Mouse (Mus musculus): ENCODE results near the gene Zfp142. TPM values are rescaled to one million over a fixed set of nuclear protein-coding genes. Genes with fewer than 3 reads are reported as not detected.

Gene Zfp142
- polyA plus RNA-seq (2014; fragmentation: Illumina TruSeq; extraction: RNeasy Lipid Tissue Mini Kit (QIAGEN cat#74804); ENCODE audit: low read depth, low replicate concordance), result 11.2 TPM

DNA sequence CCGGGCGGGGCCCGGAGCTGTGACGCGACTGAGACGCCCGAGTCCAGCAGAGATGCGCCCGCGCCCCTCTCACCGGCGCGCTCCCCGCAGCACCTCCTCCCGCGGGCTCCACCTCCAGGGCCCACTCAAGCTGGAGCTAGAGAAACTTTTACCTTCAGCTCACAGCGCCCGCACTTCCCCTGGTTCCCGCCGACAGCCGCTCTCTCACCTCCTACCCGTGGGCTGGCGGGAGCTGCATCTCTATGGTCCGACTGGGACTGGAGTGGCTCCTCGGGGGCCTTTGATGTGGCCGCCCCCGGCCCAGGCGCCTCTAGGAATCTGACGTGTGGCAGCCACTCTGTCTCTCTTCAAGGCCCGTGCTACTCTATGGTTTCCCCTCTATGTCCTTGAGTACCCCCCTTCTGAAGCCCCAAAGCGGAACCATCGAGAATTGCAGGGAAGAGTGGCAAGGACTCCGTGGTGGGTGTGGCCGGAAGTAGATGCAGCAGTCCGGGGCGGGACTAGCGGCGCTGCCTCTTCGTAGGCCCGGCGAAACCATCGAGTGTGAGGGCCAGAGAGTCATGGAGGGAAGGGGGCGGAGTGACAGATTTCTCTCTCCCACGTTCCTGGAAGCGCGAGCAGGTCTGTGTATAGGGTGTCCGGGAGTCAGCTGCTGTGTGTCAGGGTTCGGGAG lies at the start of gene Zfp142, which contains the start of gene Bcs1l:
Zfp142 (minus strand) TSS at position 474 of the 673 bp plus-strand sequence.
Bcs1l (plus strand) TSS at position 517 of the 673 bp plus-strand sequence.

DNA sequence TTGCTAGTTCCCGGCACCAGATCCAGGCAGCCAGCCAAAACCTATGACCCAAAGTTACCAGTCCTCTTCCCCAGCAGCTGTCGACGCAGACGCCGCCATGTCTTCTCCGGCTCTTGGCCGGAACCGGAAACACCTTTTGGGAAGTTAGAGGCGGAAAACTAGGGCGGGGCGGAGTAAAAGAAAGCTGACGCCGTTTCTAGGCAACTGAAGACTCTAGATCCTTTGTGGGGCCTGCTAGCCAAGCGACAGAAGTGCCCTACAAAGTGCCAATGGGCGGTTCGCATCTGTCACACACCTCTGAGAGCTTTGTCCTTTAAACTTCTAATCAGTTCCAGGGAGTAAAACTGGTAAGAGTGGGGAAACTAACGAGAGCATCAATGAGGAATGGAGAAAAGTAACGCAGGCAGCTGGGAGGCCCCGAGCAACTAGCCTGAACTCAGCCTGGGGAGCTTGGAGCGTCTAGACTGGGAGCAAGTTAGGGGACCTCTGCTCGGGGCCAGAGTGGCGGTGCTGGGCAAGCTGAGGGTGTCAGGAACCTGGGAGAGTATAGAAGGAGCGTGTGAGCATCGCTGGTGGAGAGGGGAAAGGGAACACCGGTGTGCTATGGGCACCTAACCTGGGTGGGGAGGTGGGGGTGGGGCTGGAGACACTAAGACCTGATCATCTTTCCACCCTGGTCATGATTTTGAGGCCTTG lies 13.4 kb upstream of the Zfp142 start, which contains the start of the genes Rnf25 and Stk36:
Rnf25 (minus strand) TSS at position 131 of the 696 bp plus-strand sequence.
Stk36 (plus strand) TSS at position 179 of the 696 bp plus-strand sequence.

GRCm38 (mm10) chr1:74544184-74544583 lies 43.9 kb downstream of the Zfp142 start, which contains the start of gene Usp37:
TSS of gene Usp37 (minus strand) at chr1:74544284.

DNA sequence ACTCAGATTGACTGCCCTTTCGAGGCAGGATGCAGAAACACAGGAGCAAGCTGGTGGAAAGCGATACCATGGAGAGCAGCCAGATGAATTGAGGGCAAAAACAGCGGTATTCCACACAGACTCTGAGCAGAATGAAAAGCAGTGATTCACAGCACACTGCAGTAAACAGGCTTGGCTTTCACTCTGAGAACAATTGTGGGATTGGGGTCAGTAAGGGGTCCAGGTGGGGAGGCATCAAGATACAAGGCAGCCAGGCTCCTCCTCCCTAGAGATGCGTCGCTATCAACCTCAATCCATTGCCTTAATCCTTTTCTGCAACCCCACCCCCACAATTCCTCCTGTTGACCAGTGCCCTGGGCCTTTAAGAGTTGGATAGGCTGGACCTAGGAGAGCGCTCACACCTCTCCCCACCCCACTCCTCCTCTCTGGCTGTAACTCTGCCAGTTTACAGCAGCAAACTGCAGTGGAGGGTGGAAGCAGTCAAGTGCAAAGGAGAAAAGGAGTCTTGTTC lies 45.5 kb downstream of the Zfp142 start, which contains the start of gene Plcd4:
Plcd4 (plus strand) TSS at position 438 of the 511 bp plus-strand sequence.

Other genes with a start within 250 kb of the Zfp142 start
- gene Catip, start 226.1 kb downstream of the Zfp142 start, polyA plus RNA-seq (2014; fragmentation: Illumina TruSeq; extraction: RNeasy Lipid Tissue Mini Kit (QIAGEN cat#74804); ENCODE audit: low read depth, low replicate concordance), result 3.6 TPM
- gene Slc11a1, start 213.1 kb downstream of the Zfp142 start, polyA plus RNA-seq (2014; fragmentation: Illumina TruSeq; extraction: RNeasy Lipid Tissue Mini Kit (QIAGEN cat#74804); ENCODE audit: low read depth, low replicate concordance), result 16.4 TPM
- gene Ctdsp1, start 196.7 kb downstream of the Zfp142 start, polyA plus RNA-seq (2014; fragmentation: Illumina TruSeq; extraction: RNeasy Lipid Tissue Mini Kit (QIAGEN cat#74804); ENCODE audit: low read depth, low replicate concordance), result 73.3 TPM
- gene Vil1, start 178.9 kb downstream of the Zfp142 start, polyA plus RNA-seq (2014; fragmentation: Illumina TruSeq; extraction: RNeasy Lipid Tissue Mini Kit (QIAGEN cat#74804); ENCODE audit: low read depth, low replicate concordance), result 3.4 TPM
- gene Cnot9, start 82.2 kb downstream of the Zfp142 start, polyA plus RNA-seq (2014; fragmentation: Illumina TruSeq; extraction: RNeasy Lipid Tissue Mini Kit (QIAGEN cat#74804); ENCODE audit: low read depth, low replicate concordance), result 18.5 TPM
- 3.1 TPM for gene Plcd4, start 45.4 kb downstream of the Zfp142 start, polyA plus RNA-seq (2014; fragmentation: Illumina TruSeq; extraction: RNeasy Lipid Tissue Mini Kit (QIAGEN cat#74804); ENCODE audit: low read depth, low replicate concordance)
- 6.7 TPM for gene Usp37, start 44.0 kb downstream of the Zfp142 start, polyA plus RNA-seq (2014; fragmentation: Illumina TruSeq; extraction: RNeasy Lipid Tissue Mini Kit (QIAGEN cat#74804); ENCODE audit: low read depth, low replicate concordance)
- gene Bcs1l, start within 50 bp of the Zfp142 start, polyA plus RNA-seq (2014; fragmentation: Illumina TruSeq; extraction: RNeasy Lipid Tissue Mini Kit (QIAGEN cat#74804); ENCODE audit: low read depth, low replicate concordance), result 13.9 TPM
- 34.3 TPM for gene Rnf25, start 13.2 kb upstream of the Zfp142 start, polyA plus RNA-seq (2014; fragmentation: Illumina TruSeq; extraction: RNeasy Lipid Tissue Mini Kit (QIAGEN cat#74804); ENCODE audit: low read depth, low replicate concordance)
- 5.0 TPM for gene Stk36, start 13.2 kb upstream of the Zfp142 start, polyA plus RNA-seq (2014; fragmentation: Illumina TruSeq; extraction: RNeasy Lipid Tissue Mini Kit (QIAGEN cat#74804); ENCODE audit: low read depth, low replicate concordance)
- gene Ttll4, start 73.5 kb upstream of the Zfp142 start, polyA plus RNA-seq (2014; fragmentation: Illumina TruSeq; extraction: RNeasy Lipid Tissue Mini Kit (QIAGEN cat#74804); ENCODE audit: low read depth, low replicate concordance), result 12.4 TPM
- 77.5 TPM for gene Cyp27a1, start 125.3 kb upstream of the Zfp142 start, polyA plus RNA-seq (2014; fragmentation: Illumina TruSeq; extraction: RNeasy Lipid Tissue Mini Kit (QIAGEN cat#74804); ENCODE audit: low read depth, low replicate concordance)
- 1.4 TPM for gene Prkag3, start 161.0 kb upstream of the Zfp142 start, polyA plus RNA-seq (2014; fragmentation: Illumina TruSeq; extraction: RNeasy Lipid Tissue Mini Kit (QIAGEN cat#74804); ENCODE audit: low read depth, low replicate concordance)
- 6.3 TPM for gene Wnt6, start 183.6 kb upstream of the Zfp142 start, polyA plus RNA-seq (2014; fragmentation: Illumina TruSeq; extraction: RNeasy Lipid Tissue Mini Kit (QIAGEN cat#74804); ENCODE audit: low read depth, low replicate concordance)
- gene Wnt10a, start 203.3 kb upstream of the Zfp142 start, polyA plus RNA-seq (2014; fragmentation: Illumina TruSeq; extraction: RNeasy Lipid Tissue Mini Kit (QIAGEN cat#74804); ENCODE audit: low read depth, low replicate concordance), result 1.2 TPM

All from adipose tissue, adult 10 weeks (tissue).